Mouse (Mus musculus): ENCODE results near the gene Noc2l. TPM values are rescaled to one million over a fixed set of nuclear protein-coding genes. Genes with fewer than 3 reads are reported as not detected.

Gene Noc2l
- polyA plus RNA-seq, 1 experiment from 2014 or later: 68.4 TPM

DNA sequence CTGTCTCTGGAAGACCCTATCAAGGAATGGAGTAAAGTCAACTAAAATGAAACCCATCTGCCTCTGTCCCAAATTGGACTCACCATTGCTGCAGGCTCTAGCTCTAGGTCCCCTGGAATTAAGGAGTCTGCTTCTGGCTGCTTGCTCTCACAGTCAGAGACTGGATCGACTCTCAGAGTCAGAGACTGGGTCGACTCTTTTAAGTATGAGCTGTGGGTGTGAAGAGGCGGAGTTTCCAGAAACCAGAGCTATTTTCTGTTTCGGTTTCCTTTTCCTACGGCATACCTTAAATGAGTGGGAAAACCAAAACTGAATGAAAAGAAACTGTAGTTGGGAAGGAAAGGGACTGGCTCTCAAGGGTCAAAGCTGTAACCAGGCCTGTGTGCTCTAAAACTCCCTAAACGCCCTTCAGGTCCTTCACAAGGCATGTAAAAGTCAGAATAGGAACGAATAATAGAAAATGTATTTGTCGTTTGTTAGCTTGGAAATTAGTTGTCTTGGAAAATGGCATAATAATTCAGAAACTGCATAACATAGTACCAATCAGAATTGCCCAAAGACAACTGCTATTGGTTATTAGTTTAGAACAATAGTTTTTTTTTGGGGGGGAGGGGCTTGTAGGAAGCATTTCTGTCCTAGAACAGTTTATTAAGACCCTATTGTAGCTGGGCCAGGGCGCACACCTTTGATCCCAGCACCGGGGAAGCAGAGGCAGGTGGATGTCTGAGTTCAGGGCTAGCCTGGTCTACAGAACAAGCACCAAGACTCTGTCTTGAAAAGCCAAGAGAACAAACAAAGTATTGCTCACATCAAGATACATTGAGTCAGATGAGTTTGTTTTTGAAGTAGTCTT, 35.0 kb upstream of the Noc2l start, which contains the start of gene Isg15:
TSS of gene Isg15 (minus strand) at position 196 of the 853 bp plus-strand sequence.
- no peaks in the 10 kb centered on the region for H3K9me3 ChIP-seq
- H3K36me3 ChIP-seq: no peaks in the 10 kb centered on the region
- peaks cover 33% of the 10 kb centered on the region for H3K4me1 ChIP-seq
- H3K27me3 ChIP-seq: peaks cover 32% of the 10 kb centered on the region
- H3K9ac ChIP-seq: no peak within 1 kb of the TSS
- no peak within 1 kb of the TSS for H3K4me2 ChIP-seq
- no peak within 1 kb of the TSS for H3K27ac ChIP-seq
- WGBS: 46% methylated on average over 10 of the region's 10 CpGs
- ATAC-seq (ENCODE audit: insufficient number of reproducible peaks, low FRiP score, low TSS enrichment, low read depth): no peak
- no peak within 1 kb of the TSS for H3K4me3 ChIP-seq

DNA sequence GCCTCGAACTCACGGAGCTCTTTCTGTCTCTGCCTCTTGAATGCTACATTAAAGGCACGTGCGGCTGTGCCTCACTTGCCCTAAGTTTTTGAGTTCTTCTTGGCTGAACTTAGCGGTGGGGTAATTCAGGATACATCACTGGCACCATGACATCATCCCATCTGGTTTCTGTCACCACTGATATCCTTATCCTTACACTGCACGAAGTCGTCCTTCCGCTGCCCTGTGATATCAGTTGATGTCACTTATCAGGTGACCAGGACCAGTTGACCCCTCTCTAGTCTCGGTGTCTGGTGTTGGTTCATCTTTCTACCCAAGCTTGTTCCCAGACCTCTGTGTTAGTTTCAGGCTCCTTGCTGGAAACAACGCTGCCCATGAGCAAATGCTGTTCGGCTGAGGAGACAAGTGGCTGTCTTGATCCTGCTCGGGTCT, 33.3 kb upstream of the Noc2l start:
- H3K4me3 ChIP-seq: peak overlapping the region; percentile 54
- ATAC-seq (ENCODE audit: insufficient number of reproducible peaks, low FRiP score, low TSS enrichment, low read depth): no peak
- peak overlapping the region; percentile 96 for H3K4me2 ChIP-seq
- peaks cover 32% of the 10 kb centered on the region for H3K27me3 ChIP-seq
- no peaks in the 10 kb centered on the region for H3K9me3 ChIP-seq
- H3K27ac ChIP-seq: no peak overlapping the region
- no peaks in the 10 kb centered on the region for H3K36me3 ChIP-seq
- no peak overlapping the region for H3K9ac ChIP-seq
- H3K4me1 ChIP-seq: peaks cover 26% of the 10 kb centered on the region
- WGBS: 41% methylated on average over 12 of the region's 12 CpGs

DNA sequence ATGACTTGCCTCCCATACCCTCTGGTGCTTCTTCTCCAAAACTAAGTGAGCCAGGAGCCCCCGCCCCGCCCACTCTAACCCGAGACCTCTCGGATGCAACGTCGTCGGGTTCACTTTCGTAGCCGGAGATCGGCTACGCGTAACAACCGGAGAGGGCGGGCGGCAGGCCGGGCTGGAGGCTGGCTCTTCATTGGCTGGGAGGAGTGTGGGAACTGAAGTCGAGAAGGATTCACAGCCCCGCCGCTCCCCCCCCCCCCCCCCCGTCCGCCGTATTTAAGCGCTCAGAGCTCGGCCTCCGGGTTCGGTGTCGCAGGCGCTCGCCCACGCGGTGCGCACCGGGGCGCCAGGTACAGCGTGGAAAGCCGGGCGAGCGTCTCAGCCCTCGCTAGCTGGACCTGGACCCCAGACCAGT, 32.8 kb upstream of the Noc2l start, which contains the start of gene AW011738:
TSS of gene AW011738 (plus strand) at position 304 of the 412 bp plus-strand sequence.
- H3K9me3 ChIP-seq: no peaks in the 10 kb centered on the region
- H3K4me1 ChIP-seq: peaks cover 26% of the 10 kb centered on the region
- no peaks in the 10 kb centered on the region for H3K36me3 ChIP-seq
- under 1% methylated on average over 32 of the region's 39 CpGs for WGBS
- ATAC-seq (ENCODE audit: insufficient number of reproducible peaks, low FRiP score, low TSS enrichment, low read depth): peak; percentile 68; the same call in 1 of the 2 replicates
- peak within 1 kb of the TSS; percentile 54 for H3K27ac ChIP-seq
- peak within 1 kb of the TSS; percentile 96 for H3K4me2 ChIP-seq
- peaks cover 32% of the 10 kb centered on the region for H3K27me3 ChIP-seq
- peak within 1 kb of the TSS; percentile 54 for H3K4me3 ChIP-seq
- H3K9ac ChIP-seq: peak within 1 kb of the TSS; percentile 47

DNA sequence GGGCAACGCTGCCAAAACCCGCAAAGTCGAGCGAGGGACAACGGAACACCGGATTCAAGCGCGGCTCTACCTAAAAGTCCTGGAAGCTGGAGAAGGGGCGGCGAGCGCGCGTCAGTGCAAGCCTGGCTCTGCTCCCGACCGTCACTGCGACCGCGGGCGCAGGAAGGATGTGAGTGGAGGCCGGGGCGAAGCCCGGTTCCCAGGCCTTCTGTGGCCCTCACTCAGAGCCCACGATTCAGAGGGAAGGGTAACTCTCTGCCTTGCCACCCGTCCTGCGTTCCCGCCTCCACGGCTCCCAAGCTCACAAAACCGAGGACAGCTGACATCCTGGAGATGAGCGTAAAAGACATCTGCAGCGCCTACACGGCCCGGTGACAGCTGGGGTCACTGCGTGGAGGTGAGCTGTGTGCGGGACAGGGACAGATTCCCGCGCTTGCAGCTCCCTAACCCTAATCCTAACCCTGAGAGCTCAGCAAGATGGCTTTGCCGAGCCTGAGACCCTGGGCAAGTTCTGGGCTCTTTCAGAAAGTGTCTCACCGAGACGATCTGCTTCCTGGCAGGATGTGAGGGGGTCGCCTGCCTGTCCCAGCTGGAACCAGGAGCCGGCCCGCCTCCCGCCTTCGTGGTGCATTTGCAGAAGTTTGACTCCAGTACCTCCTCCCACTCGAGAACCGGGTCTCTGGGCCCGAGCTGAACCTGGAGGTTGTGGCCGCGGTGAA, 32.2 kb upstream of the Noc2l start:
- Histone ChIP-seq H3K9ac (peak overlapping the region; percentile 47), H3K4me1 (peaks cover 26% of the 10 kb centered on the region), H3K4me3 (peak overlapping the region; percentile 54), H3K27ac (peak overlapping the region; percentile 54), H3K36me3 (no peaks in the 10 kb centered on the region), H3K9me3 (no peaks in the 10 kb centered on the region), H3K27me3 (peaks cover 32% of the 10 kb centered on the region), H3K4me2 (peak overlapping the region; percentile 96)
- ATAC-seq (ENCODE audit: insufficient number of reproducible peaks, low FRiP score, low TSS enrichment, low read depth): peak; percentile 25; the same call in 1 of the 2 replicates
- WGBS: under 1% methylated on average over 49 of the region's 49 CpGs

DNA sequence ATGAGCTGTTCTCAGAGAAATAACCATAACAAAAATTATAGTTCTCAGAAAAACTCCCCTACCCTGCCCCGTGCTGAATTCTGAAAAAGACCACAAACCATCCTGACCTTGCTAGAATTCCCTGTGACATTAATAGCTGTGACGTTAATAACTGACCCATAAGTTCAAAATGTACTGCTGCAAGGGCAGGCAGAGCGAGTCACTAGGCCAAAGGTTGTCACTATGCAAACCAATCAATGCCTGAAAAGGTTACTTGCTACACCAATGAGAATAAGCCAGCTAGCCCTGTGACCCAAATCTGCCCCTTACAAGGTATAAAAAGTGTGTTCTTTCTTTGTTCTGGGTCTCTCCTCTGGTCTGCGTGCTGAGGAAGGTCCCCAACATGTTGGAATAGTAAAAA, 26.9 kb upstream of the Noc2l start:
- no peaks in the 10 kb centered on the region for H3K36me3 ChIP-seq
- no peaks in the 10 kb centered on the region for H3K9me3 ChIP-seq
- H3K9ac ChIP-seq: no peak overlapping the region
- 84% methylated on average over 4 of the region's 4 CpGs for WGBS
- peaks cover 9% of the 10 kb centered on the region for H3K4me1 ChIP-seq
- H3K27ac ChIP-seq: no peak overlapping the region
- ATAC-seq (ENCODE audit: insufficient number of reproducible peaks, low FRiP score, low TSS enrichment, low read depth): no peak
- no peak overlapping the region for H3K4me3 ChIP-seq
- H3K27me3 ChIP-seq: peaks cover 15% of the 10 kb centered on the region
- no peak overlapping the region for H3K4me2 ChIP-seq

DNA sequence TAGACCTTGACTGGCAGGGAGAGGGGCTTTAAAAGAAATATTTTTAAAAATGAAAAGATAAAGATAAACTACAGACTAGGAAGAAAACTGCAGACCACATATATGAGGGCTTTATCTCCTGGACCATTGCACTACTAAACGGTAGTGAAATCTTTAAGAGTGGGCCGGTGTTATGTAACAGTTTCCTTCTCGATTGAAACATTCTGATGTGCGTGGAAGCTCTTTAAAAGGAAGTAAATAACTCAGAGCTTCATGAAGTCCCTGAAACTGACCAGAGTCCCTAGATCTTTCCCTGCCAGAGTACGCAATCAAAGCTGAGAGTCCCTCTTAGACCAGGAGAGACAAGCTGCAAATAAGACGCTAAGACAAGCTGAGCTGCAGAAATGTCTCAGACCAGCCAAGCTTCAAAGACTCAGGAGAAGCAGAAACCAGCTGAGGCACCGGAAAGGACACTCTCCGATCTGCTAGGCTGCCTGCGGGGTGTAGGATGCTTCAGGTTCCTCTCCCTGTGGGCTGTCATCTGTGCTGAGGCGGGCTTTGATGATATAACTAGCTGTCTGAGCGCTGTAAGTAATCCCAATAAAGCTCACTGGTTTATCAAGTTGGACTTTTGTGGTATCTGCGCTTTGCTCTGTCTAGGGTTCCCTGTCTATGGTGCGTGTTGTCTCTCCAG, 25.7 kb upstream of the Noc2l start:
- peaks cover 2% of the 10 kb centered on the region for H3K27me3 ChIP-seq
- ATAC-seq (ENCODE audit: insufficient number of reproducible peaks, low FRiP score, low TSS enrichment, low read depth): no peak
- H3K27ac ChIP-seq: no peak overlapping the region
- no peaks in the 10 kb centered on the region for H3K9me3 ChIP-seq
- WGBS: 69% methylated on average over 13 of the region's 13 CpGs
- H3K4me2 ChIP-seq: no peak overlapping the region
- no peak overlapping the region for H3K4me3 ChIP-seq
- no peaks in the 10 kb centered on the region for H3K36me3 ChIP-seq
- H3K9ac ChIP-seq: no peak overlapping the region
- no peaks in the 10 kb centered on the region for H3K4me1 ChIP-seq

DNA sequence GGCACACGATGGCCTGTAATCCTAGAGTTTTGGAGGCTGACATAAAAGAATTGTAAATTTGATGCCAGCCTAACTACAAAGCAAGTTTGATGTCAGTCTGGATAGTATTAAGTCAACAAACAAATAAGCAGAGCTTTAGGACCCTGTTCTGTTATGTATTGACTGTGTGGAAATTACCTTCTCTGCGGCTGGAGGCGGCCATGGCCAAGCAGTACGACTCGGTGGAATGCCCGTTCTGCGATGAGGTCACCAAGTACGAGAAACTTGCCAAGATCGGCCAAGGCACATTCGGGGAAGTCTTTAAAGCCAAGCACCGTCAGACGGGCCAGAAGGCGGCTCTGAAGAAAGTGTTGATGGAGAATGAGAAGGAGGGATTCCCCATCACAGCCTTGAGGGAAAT, 22.7 kb upstream of the Noc2l start:
- Histone ChIP-seq H3K9me3 (no peaks in the 10 kb centered on the region), H3K4me2 (no peak overlapping the region), H3K27me3 (no peaks in the 10 kb centered on the region), H3K36me3 (no peaks in the 10 kb centered on the region), H3K4me3 (no peak overlapping the region), H3K27ac (no peak overlapping the region), H3K9ac (no peak overlapping the region), H3K4me1 (no peaks in the 10 kb centered on the region)
- no peak for ATAC-seq (ENCODE audit: insufficient number of reproducible peaks, low FRiP score, low TSS enrichment, low read depth)
- WGBS: 84% methylated on average over 13 of the region's 13 CpGs

DNA sequence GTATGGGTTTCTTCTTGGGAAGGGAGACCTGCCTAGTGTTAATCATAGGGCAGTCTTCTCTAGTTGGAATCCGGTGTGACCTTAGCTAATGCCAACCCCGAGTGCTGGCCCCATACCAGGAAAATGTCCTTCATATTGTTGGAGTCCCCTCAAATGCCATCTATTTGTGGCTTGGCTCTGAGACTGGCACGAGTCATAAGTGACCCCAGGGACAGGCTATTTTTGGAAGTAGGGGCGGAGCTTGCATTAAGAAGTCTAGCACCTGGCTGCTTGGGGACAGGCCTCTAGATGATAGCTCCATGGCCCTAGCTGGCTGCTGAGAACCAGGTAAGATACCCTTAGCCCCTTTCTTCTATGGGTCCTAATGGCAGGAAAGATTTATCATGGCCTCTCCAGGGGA, 20.2 kb upstream of the Noc2l start, which contains the start of gene Perm1:
TSS of gene Perm1 (plus strand) at position 220 of the 400 bp plus-strand sequence.
- no peaks in the 10 kb centered on the region for H3K4me1 ChIP-seq
- H3K9me3 ChIP-seq: no peaks in the 10 kb centered on the region
- no peak within 1 kb of the TSS for H3K9ac ChIP-seq
- no peak within 1 kb of the TSS for H3K4me3 ChIP-seq
- 70% methylated on average over 4 of the region's 4 CpGs for WGBS
- H3K27me3 ChIP-seq: no peaks in the 10 kb centered on the region
- ATAC-seq (ENCODE audit: insufficient number of reproducible peaks, low FRiP score, low TSS enrichment, low read depth): no peak
- no peak within 1 kb of the TSS for H3K27ac ChIP-seq
- no peaks in the 10 kb centered on the region for H3K36me3 ChIP-seq
- no peak within 1 kb of the TSS for H3K4me2 ChIP-seq

DNA sequence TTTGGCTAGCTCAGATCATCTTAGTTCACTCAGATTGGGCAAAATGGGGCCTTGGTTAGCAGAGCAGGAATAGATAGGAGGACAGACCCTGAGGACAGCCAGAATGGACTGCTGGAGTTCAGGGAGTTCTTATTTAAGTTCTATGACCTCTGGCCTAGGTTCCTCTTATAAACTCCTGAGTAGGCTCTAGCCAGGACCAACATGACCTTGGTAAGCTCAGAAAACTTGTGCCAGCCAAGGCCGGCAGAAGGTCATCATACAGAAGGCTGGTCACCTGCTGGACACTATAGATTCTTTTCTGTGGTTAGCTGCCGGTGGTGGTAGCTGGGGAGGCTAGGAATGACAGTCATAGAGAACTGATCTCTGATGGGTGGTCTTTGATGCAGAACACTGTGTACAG, 19.6 kb upstream of the Noc2l start:
- 89% methylated on average over 2 of the region's 2 CpGs for WGBS
- Histone ChIP-seq H3K9me3 (no peaks in the 10 kb centered on the region), H3K4me1 (no peaks in the 10 kb centered on the region), H3K9ac (no peak overlapping the region), H3K27me3 (no peaks in the 10 kb centered on the region), H3K27ac (no peak overlapping the region), H3K4me3 (no peak overlapping the region), H3K36me3 (no peaks in the 10 kb centered on the region), H3K4me2 (no peak overlapping the region)
- ATAC-seq (ENCODE audit: insufficient number of reproducible peaks, low FRiP score, low TSS enrichment, low read depth): no peak

DNA sequence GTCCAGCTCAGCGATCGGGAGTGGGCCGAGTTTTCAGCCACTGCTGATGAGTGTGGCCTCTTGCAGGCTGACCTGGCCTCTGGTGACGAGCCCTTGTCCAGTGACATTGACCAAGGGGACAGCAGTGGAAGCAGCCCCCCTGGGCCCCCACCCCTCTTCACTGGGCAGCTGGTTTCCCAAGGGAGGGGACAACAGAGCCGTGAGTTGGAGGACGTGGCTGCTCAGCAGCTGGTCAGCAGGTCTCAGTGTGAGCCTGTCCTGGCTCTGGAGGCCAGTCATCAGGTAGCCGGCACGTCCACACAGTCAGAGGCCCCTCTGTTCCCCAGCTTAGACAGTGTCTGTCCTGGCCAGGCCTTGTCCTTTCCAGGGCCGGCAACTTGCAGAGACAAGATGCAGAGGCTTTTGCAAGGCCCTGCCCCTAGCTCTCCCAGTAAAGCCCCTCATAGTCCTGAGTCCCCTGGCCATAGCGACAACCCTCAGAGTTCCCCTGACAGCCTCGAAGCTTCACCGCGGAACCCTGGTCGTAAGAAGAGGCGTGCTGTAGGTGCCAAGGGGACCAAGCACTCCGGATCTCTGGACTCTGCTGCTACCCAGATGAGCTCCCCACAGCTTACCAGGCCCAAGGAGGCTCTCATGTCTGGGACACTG, 18.7 kb upstream of the Noc2l start:
- Histone ChIP-seq H3K9ac (no peak overlapping the region), H3K27ac (no peak overlapping the region), H3K4me2 (no peak overlapping the region), H3K9me3 (no peaks in the 10 kb centered on the region), H3K4me3 (no peak overlapping the region), H3K36me3 (no peaks in the 10 kb centered on the region), H3K4me1 (no peaks in the 10 kb centered on the region), H3K27me3 (no peaks in the 10 kb centered on the region)
- no peak for ATAC-seq (ENCODE audit: insufficient number of reproducible peaks, low FRiP score, low TSS enrichment, low read depth)
- WGBS: 82% methylated on average over 16 of the region's 16 CpGs

DNA sequence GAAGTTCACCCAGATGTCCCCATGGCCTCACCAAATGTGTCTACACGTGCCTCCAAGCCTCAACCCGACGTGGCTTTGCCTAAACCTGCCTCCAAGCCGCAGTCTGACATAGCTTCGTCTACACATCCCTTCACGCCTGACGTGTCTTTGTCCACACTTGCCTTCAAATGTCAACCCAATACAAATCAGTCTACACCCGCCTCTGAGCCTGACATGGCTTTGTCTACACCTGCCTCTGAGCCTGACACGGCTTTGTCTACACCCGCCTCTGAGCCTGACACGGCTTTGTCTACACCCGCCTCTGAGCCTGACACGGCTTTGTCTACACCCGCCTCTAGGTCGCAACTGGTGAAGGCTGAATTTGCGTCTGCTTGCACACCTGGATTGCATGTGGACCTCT, 18.0 kb upstream of the Noc2l start:
- Histone ChIP-seq H3K9ac (no peak overlapping the region), H3K4me3 (no peak overlapping the region), H3K36me3 (no peaks in the 10 kb centered on the region), H3K27me3 (no peaks in the 10 kb centered on the region), H3K27ac (no peak overlapping the region), H3K4me1 (no peaks in the 10 kb centered on the region), H3K9me3 (no peaks in the 10 kb centered on the region), H3K4me2 (no peak overlapping the region)
- 66% methylated on average over 16 of the region's 16 CpGs for WGBS
- no peak for ATAC-seq (ENCODE audit: insufficient number of reproducible peaks, low FRiP score, low TSS enrichment, low read depth)
